Mouse (Mus musculus) lung, postnatal 0 days (tissue): ENCODE measurements around the gene Plekhm1. TPM values are rescaled to one million over a fixed set of nuclear protein-coding genes. Genes with fewer than 3 reads are reported as not detected.

Experiments used
- ATAC-seq: fragments of 200-750 bp; cut with Nextera tagmentation; 2 replicates; pipeline ENCODE4 v1.8.0; 2017; ENCODE audit warnings: moderate library complexity
- DNase-seq: peaks from one replicate; pipeline ENCODE4 v3.0.0-alpha.2; 2016; ENCODE audit warnings: low spot score
- H3K27ac ChIP-seq: fragments of 300-500 bp; sonication (generic); 2 replicates; pipeline ENCODE4 v1.5.1; 2014; ENCODE audit warnings: antibody characterized with exemption, mild to moderate bottlenecking, low read length, mixed read lengths
- H3K27me3 ChIP-seq: fragments of 300-500 bp; sonication (generic); replicated peaks from 2 replicates; pipeline ENCODE4 v1.6.1; 2014; ENCODE audit warnings: low read length, mixed read lengths; ENCODE audit not compliant: insufficient read depth
- H3K36me3 ChIP-seq: fragments of 300-500 bp; sonication (generic); 2 replicates; pipeline ENCODE4 v1.6.1; 2014; ENCODE audit warnings: low read length, mixed read lengths; ENCODE audit not compliant: insufficient read depth
- H3K4me1 ChIP-seq: fragments of 300-500 bp; sonication (generic); 2 replicates; pipeline ENCODE4 v1.6.1; 2014; ENCODE audit warnings: antibody characterized with exemption, low read depth, low read length, mixed read lengths; ENCODE audit not compliant: insufficient read depth
- H3K4me2 ChIP-seq: fragments of 300-500 bp; sonication (generic); replicated peaks from 2 replicates; pipeline ENCODE4 v1.6.1; 2014; ENCODE audit warnings: low read depth, mild to moderate bottlenecking, low read length, moderate library complexity, mixed read lengths
- H3K4me3 ChIP-seq: fragments of 300-500 bp; sonication (generic); 2 replicates; pipeline ENCODE4 v1.5.1; 2014; ENCODE audit warnings: low read depth, low read length
- H3K9ac ChIP-seq: fragments of 300-500 bp; sonication (generic); replicated peaks from 2 replicates; pipeline ENCODE4 v1.6.1; 2014; ENCODE audit warnings: low read depth, mild to moderate bottlenecking
- H3K9me3 ChIP-seq: fragments of 300-500 bp; sonication (generic); 2 replicates; pipeline ENCODE4 v1.6.1; 2016; ENCODE audit warnings: low read length, mixed read lengths
- CTCF ChIP-seq: IDR thresholded peaks from 2 replicates; pipeline ENCODE4 v1.5.1; 2016; ENCODE audit warnings: antibody characterized with exemption, mild to moderate bottlenecking
- EP300 ChIP-seq: IDR thresholded peaks from 2 replicates; pipeline ENCODE4 v1.6.1; 2016; ENCODE audit warnings: antibody characterized with exemption, mild to moderate bottlenecking, control low read depth
- WGBS: fragments of 180-500 bp; shearing (Covaris S2); extraction: QIAGEN DNeasy Blood & Tissue Kit; methylation state at CpG from one replicate; pipeline ENCODE4 v1.1.7; 2014; 5-methylcytosine and 5-hydroxymethylcytosine counted together
- polyA plus RNA-seq: library from polyadenylated mRNA; unstranded; fragments of >200 nt; fragmentation: Nextera tagmentation; extraction: Ambion mirVana; gene quantifications from 2 replicates; pipeline ENCODE4 v1.2.1, GENCODE M21; 2015

Plekhm1 gene
- polyA plus RNA-seq, 1 experiment from 2014 or later = 8.1 TPM

DNA sequence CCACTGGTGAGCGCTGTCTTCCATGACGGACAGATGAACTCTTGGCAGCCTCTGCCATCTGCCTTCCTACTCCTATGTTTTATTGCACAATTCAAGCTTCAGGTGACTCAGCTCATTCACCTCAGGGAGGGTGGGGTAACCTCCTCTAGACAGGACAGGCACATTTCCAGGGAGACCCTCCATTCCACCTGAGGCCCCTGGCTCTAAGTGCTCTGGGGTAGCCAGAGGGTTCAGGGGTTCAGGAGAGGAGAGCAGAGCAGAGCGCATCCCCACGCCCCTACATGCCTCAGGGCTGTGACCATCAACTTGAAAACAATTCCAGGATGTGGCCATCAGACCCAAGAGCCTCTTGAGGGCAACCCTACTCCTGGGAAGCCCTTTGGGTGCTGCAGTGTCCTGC lies 47.0 kb downstream of the Plekhm1 start:
- H3K4me1 ChIP-seq = peaks cover 10% of the 10 kb centered on the region
- DNase-seq (peak; percentile 60), ATAC-seq (no peak; the same call in 1 of the 2 replicates)
- no peak overlapping the region for H3K9ac ChIP-seq
- H3K9me3 ChIP-seq = no peaks in the 10 kb centered on the region
- no peak overlapping the region for H3K4me2 ChIP-seq
- peaks cover 9% of the 10 kb centered on the region; the same call in 1 of the 2 replicates for H3K36me3 ChIP-seq
- no peak overlapping the region for H3K4me3 ChIP-seq
- H3K27me3 ChIP-seq = no peaks in the 10 kb centered on the region
- peak overlapping the region; percentile 94; the same call in 1 of the 2 replicates for H3K27ac ChIP-seq
- 72% methylated on average over 4 of the region's 4 CpGs for WGBS
- 0 out of 2 replicates have a peak, but pooled peaks have one; percentile 15 for TF ChIP-seq EP300
- no peak for TF ChIP-seq CTCF

DNA sequence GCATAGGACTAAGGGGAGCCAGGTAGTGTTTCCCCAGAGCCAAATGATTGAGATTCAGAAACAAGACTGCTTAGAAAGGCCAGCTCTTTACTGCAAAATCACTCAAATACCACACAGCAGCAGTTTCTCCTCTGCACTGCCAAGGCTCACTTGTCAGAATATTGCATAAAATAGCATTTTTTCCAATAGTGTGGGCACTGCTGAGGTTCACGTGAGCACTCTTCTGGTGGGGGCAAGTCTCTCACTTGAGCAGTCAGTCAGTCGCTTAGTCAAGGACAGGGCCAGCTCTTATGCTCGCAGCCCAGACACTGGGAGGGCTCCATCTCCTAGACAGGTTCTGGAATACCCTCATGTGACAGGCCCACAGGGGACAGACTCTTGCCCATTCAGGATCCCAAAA lies 47.5 kb downstream of the Plekhm1 start:
- Histone ChIP-seq H3K27me3 (no peaks in the 10 kb centered on the region), H3K4me1 (peaks cover 10% of the 10 kb centered on the region), H3K9ac (no peak overlapping the region), H3K4me2 (no peak overlapping the region), H3K9me3 (no peaks in the 10 kb centered on the region), H3K36me3 (peaks cover 9% of the 10 kb centered on the region; the same call in 1 of the 2 replicates), H3K4me3 (no peak overlapping the region), H3K27ac (peak overlapping the region; percentile 94)
- WGBS = 46% methylated on average over 3 of the region's 3 CpGs
- DNase-seq (no peak), ATAC-seq (no peak)
- TF ChIP-seq CTCF (no peak), EP300 (no peak)

DNA sequence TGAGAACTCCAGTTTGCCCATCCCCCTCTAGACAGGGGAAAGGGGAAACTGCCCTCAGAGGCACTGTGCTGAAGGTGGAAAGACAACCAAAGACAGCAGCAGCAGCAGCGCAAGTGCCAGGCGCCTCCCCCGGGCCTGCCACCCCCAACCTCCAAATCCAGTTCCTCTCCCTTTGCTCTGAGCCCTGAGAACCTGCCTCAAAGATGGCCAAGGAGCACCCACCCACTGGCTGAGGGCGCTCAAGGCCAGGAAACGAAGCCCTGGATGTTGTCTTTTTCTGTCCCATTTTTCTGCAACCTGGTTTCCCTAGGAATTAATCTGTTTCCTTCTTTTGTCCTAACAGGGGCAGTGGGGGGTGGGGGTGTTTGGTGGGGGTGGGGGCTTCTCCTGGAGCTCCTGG lies 48.2 kb downstream of the Plekhm1 start:
- H3K27ac ChIP-seq = peak overlapping the region; percentile 94
- no peaks in the 10 kb centered on the region for H3K27me3 ChIP-seq
- H3K4me1 ChIP-seq = peaks cover 10% of the 10 kb centered on the region
- H3K9me3 ChIP-seq = no peaks in the 10 kb centered on the region
- ATAC-seq (no peak), DNase-seq (peak; percentile 27)
- H3K9ac ChIP-seq = no peak overlapping the region
- no peak overlapping the region for H3K4me3 ChIP-seq
- peak overlapping the region; percentile 94; the same call in 1 of the 2 replicates for H3K4me2 ChIP-seq
- 37% methylated on average over 5 of the region's 5 CpGs for WGBS
- TF ChIP-seq EP300 (no peak), CTCF (no peak)
- peaks cover 9% of the 10 kb centered on the region; the same call in 1 of the 2 replicates for H3K36me3 ChIP-seq

DNA sequence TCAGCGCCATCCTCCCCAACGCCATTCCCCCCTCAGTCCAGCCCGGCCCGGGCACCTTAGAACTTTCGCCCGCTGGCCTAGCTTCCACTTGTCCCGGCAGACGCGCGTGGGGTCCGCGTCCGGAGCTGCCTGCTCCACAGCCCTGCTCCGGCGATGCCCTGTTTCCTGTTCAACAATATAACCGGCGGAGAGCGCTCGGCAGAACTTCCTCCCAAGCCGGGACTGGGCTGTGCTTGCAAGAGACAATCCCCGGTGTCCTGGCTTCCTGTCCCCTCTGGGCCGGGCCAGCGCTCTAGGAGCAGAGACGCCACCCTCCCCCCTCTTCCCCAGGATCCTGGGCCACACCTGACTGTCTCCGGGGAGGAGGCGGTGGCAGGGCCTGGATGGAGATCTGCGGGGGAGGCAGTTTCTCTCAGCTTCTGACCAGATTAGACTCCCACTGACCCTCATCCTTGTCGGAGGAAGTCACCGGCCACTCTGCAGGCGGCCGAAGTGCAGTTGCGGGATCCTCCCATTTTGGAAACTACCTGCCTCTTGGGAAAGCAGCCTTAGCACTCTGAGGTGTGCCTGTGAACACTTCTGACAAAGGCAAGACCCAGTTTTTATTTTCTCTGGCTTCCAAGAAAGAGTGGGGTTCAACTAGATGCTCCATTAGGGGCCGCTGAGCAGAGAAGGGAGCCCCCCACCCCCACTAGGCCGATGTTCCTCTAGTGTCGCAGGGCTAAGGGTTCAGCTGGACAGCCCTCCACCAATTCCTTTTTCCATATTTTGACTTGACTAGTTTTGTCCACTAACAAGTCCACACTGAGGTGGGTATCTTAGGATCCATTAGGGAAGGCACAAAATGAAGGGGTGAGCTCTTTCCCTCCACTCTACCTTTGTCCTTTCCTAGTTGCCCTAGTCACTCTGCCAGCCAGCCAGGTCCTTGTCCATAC lies 49.0 kb downstream of the Plekhm1 start, which contains the start of gene Arhgap27:
Gene Arhgap27 (minus strand): TSS at position 479 of the 935 bp plus-strand sequence.
- Histone ChIP-seq H3K27ac (peak within 1 kb of the TSS; percentile 94), H3K4me2 (peak within 1 kb of the TSS; percentile 94), H3K9ac (peak within 1 kb of the TSS; percentile 71), H3K9me3 (no peaks in the 10 kb centered on the region), H3K4me3 (peak within 1 kb of the TSS; percentile 57), H3K36me3 (0 out of 2 replicates have a peak, but pooled peaks cover 4% of the 10 kb centered on the region), H3K4me1 (peaks cover 10% of the 10 kb centered on the region), H3K27me3 (no peaks in the 10 kb centered on the region)
- DNase-seq (peak; percentile 89), ATAC-seq (peak; percentile 70)
- WGBS = 3% methylated on average over 34 of the region's 35 CpGs
- peak; percentile 0; the same call in 1 of the 2 replicates for TF ChIP-seq CTCF
- TF ChIP-seq EP300 = peak; percentile 67; the same call in 1 of the 2 replicates

DNA sequence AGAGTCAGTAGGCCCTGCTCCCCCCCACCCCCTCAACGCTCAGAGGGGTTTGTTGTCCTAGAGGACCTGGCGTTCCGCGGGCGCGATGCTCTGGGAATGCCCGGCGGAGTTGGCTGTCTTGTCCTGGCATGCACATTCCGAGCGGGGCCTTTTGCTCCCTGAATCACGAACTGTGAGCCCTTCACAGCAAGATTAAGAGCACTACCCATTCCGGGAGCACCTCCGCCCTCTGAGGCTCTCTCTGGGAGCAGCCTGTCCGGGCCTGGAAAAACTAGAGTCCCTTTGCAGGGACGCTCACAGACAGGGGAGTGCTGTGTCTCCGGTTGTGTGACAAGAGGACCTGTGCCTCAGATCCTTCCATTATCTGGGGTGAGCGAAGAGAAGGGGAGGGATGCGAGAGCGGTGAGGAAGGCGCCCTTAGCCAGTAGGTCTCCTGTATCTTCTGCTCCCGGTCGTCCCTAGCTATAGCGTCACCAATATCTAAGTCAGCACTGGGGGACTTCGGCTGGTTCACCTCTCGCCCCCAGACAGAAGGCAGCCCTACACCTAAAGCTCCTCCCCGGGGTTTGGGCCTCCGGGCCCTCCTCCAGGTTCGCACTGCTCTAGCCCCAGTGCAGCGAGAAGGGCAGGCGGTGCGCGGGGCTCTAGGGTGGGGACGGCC lies 49.8 kb downstream of the Plekhm1 start:
- H3K27ac ChIP-seq = peak overlapping the region; percentile 94
- under 1% methylated on average over 32 of the region's 33 CpGs for WGBS
- peaks cover 10% of the 10 kb centered on the region for H3K4me1 ChIP-seq
- peak; percentile 11 for ATAC-seq
- H3K4me2 ChIP-seq = peak overlapping the region; percentile 94
- peak; percentile 52 for DNase-seq
- peak; percentile 28; the same call in 1 of the 2 replicates for TF ChIP-seq CTCF
- TF ChIP-seq EP300 = no peak
- 0 out of 2 replicates have a peak, but pooled peaks cover 4% of the 10 kb centered on the region for H3K36me3 ChIP-seq
- no peaks in the 10 kb centered on the region for H3K9me3 ChIP-seq
- peak overlapping the region; percentile 57 for H3K4me3 ChIP-seq
- peak overlapping the region; percentile 71 for H3K9ac ChIP-seq
- no peaks in the 10 kb centered on the region for H3K27me3 ChIP-seq

DNA sequence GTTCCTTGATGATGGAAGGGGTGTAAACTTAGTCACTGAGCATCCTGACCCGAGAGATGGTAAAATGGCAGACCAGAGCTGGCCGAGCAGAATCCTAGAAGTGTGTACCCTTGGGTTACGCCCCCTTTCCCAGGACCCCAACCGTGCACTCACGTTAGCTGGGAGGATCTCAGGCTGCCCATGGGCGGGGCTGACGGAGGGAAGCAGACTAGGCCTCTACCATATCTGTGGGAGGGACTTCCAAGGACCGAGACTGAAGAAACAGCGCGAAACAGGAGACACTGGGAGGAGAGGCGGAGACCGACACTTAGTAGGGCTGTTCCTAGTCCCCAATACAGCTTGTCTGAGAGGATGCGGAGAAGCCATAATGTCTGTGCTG lies 50.4 kb downstream of the Plekhm1 start:
- 4% methylated on average over 13 of the region's 13 CpGs for WGBS

More for the DNA sequence above, 50.4 kb downstream of the Plekhm1 start:
- Histone ChIP-seq H3K27ac (peak overlapping the region; percentile 94), H3K4me1 (peaks cover 10% of the 10 kb centered on the region), H3K27me3 (peaks cover under 1% of the 10 kb centered on the region; the same call in 1 of the 2 replicates), H3K36me3 (0 out of 2 replicates have a peak, but pooled peaks cover 4% of the 10 kb centered on the region), H3K9ac (peak overlapping the region; percentile 71), H3K4me2 (peak overlapping the region; percentile 94), H3K4me3 (peak overlapping the region; percentile 57), H3K9me3 (no peaks in the 10 kb centered on the region)
- ATAC-seq (0 out of 2 replicates have a peak, but pooled peaks have one; percentile 10), DNase-seq (peak; percentile 73)
- TF ChIP-seq CTCF = no peak
- TF ChIP-seq EP300 = no peak
